Mouse (Mus musculus) MEL (cell line): Measurements from ENCODE around the gene Nelfb. TPM values are rescaled to one million over a fixed set of nuclear protein-coding genes. Genes with fewer than 3 reads are reported as not detected.

ENCODE experiments used
- DNase-seq: peaks from one replicate; pipeline ENCODE4 v3.0.0; 2011; ENCODE audit warnings: low read depth, low spot score
- H3K27ac ChIP-seq: 2 replicates; pipeline ENCODE4 v1.5.1; 2012; ENCODE audit warnings: low read depth, mild to moderate bottlenecking, control low read depth, low read length, moderate library complexity; ENCODE audit not compliant: control insufficient read depth
- H3K27me3 ChIP-seq, 2 experiments: fragments of 150-350 bp in 1 of 2; sonication (generic) in 1 of 2; 2 replicates each; pipeline ENCODE4 v1.6.1; 2012; ENCODE audit warnings: low read length in 2 of 2, mild to moderate bottlenecking in 2 of 2, improper control_type of control experiment in 1 of 2, moderate library complexity in 1 of 2; ENCODE audit not compliant: insufficient read depth in 2 of 2, control insufficient read depth in 1 of 2
- H3K36me3 ChIP-seq, 2 experiments: 2 replicates each; pipeline ENCODE4 v1.6.1; 2012 to 2014; ENCODE audit warnings: low read length in 2 of 2, improper control_type of control experiment in 1 of 2, inconsistent platforms in 1 of 2, mild to moderate bottlenecking in 1 of 2; ENCODE audit not compliant: insufficient read depth in 2 of 2, control insufficient read depth in 1 of 2
- H3K4me1 ChIP-seq, 2 experiments: fragments of 150-350 bp in 1 of 2; sonication (generic) in 1 of 2; 2 replicates each; pipeline ENCODE4 v1.6.1; 2012; ENCODE audit warnings: low read length in 2 of 2, improper control_type of control experiment in 1 of 2, mild to moderate bottlenecking in 1 of 2; ENCODE audit not compliant: insufficient read depth in 2 of 2, control insufficient read depth in 1 of 2
- H3K4me3 ChIP-seq, 2 experiments: fragments of 150-350 bp in 1 of 2; sonication (generic) in 1 of 2; 2 replicates each; pipeline ENCODE4 v1.5.1; 2012; ENCODE audit warnings: low read depth in 2 of 2, low read length in 2 of 2, mild to moderate bottlenecking in 2 of 2, moderate library complexity in 2 of 2, control low read depth in 1 of 2, improper control_type of control experiment in 1 of 2; ENCODE audit not compliant: control insufficient read depth in 1 of 2, insufficient read depth in 1 of 2
- H3K79me2 ChIP-seq: 2 replicates; pipeline ENCODE4 v1.6.1; 2012; ENCODE audit warnings: mild to moderate bottlenecking, low read length, moderate library complexity; ENCODE audit not compliant: control insufficient read depth, poor library complexity, insufficient read depth
- H3K9ac ChIP-seq: 2 replicates; pipeline ENCODE4 v1.6.1; 2012; ENCODE audit warnings: low read depth, mild to moderate bottlenecking, control low read depth, low read length, moderate library complexity; ENCODE audit not compliant: control insufficient read depth, poor library complexity, severe bottlenecking
- H3K9me3 ChIP-seq: fragments of 150-350 bp; sonication (generic); replicated peaks from 2 replicates; pipeline ENCODE4 v1.6.1; 2012; ENCODE audit warnings: mild to moderate bottlenecking, low read length, improper control_type of control experiment, moderate library complexity; ENCODE audit not compliant: insufficient read depth
- BHLHE40 ChIP-seq: IDR thresholded peaks from 2 replicates; pipeline ENCODE4 v1.6.1; 2012; ENCODE audit warnings: low read depth, mild to moderate bottlenecking, inconsistent platforms, low read length, improper control_type of control experiment, borderline replicate concordance
- CHD2 ChIP-seq: IDR thresholded peaks from 2 replicates; pipeline ENCODE4 v1.6.1; 2011; ENCODE audit warnings: low read length, improper control_type of control experiment
- CTCF ChIP-seq, 3 experiments: IDR thresholded peaks in 2 of 3; conservative IDR thresholded peaks in 1 of 3; 2 replicates each; pipeline ENCODE4 v1.5.1; 2011 to 2012; ENCODE audit warnings: low read length in 3 of 3, low read depth in 2 of 3, mild to moderate bottlenecking in 2 of 3, improper control_type of control experiment in 1 of 3, inconsistent platforms in 1 of 3, mixed read lengths in 1 of 3, moderate library complexity in 1 of 3; ENCODE audit not compliant: control insufficient read depth in 1 of 3, insufficient read depth in 1 of 3, poor library complexity in 1 of 3, severe bottlenecking in 1 of 3
- E2F4 ChIP-seq: IDR thresholded peaks from 2 replicates; pipeline ENCODE4 v1.6.1; 2011; ENCODE audit warnings: low read depth, low read length, improper control_type of control experiment, borderline replicate concordance
- ETS1 ChIP-seq: IDR thresholded peaks from 2 replicates; pipeline ENCODE4 v1.6.1; 2012; ENCODE audit warnings: low read depth, mild to moderate bottlenecking, inconsistent platforms, low read length, improper control_type of control experiment, moderate library complexity
- GABPA ChIP-seq: IDR thresholded peaks from 2 replicates; pipeline ENCODE4 v1.6.1; 2012; ENCODE audit warnings: low read depth, mild to moderate bottlenecking, inconsistent platforms, low read length, improper control_type of control experiment, moderate library complexity
- GATA1 ChIP-seq: IDR thresholded peaks from 2 replicates; pipeline ENCODE4 v1.6.1; 2011; ENCODE audit warnings: low read depth, low read length, improper control_type of control experiment
- JUND ChIP-seq: IDR thresholded peaks from 2 replicates; pipeline ENCODE4 v1.6.1; 2011; ENCODE audit warnings: low read depth, mild to moderate bottlenecking, improper control_type of control experiment, low read length
- KAT2A ChIP-seq: conservative IDR thresholded peaks from 2 replicates; pipeline ENCODE4 v1.6.1; 2012; ENCODE audit warnings: low read depth, low read length, improper control_type of control experiment, inconsistent platforms
- MAFK ChIP-seq: IDR thresholded peaks from 2 replicates; pipeline ENCODE4 v1.6.1; 2011; ENCODE audit warnings: low read depth, mild to moderate bottlenecking, low read length, improper control_type of control experiment, borderline replicate concordance
- MEF2A ChIP-seq: IDR thresholded peaks from 2 replicates; pipeline ENCODE4 v1.6.1; 2014; ENCODE audit warnings: low read depth, mild to moderate bottlenecking, inconsistent platforms, low read length, improper control_type of control experiment; ENCODE audit not compliant: poor library complexity, insufficient replicate concordance, severe bottlenecking; ENCODE audit errors: extremely low read depth
- MXI1 ChIP-seq: IDR thresholded peaks from 2 replicates; pipeline ENCODE4 v1.6.1; 2011; ENCODE audit warnings: mild to moderate bottlenecking, low read depth, low read length, improper control_type of control experiment
- MYC ChIP-seq: IDR thresholded peaks from 2 replicates; pipeline ENCODE4 v1.6.1; 2011; ENCODE audit warnings: low read depth, mild to moderate bottlenecking, low read length, improper control_type of control experiment, moderate library complexity
- NELFE ChIP-seq: IDR thresholded peaks from 2 replicates; pipeline ENCODE4 v1.6.1; 2011; ENCODE audit warnings: low read depth, low read length, improper control_type of control experiment
- POLR2AphosphoS5 ChIP-seq: IDR thresholded peaks from 2 replicates; pipeline ENCODE4 v1.6.1; 2012; ENCODE audit warnings: low read depth, borderline replicate concordance, mild to moderate bottlenecking, inconsistent platforms, low read length, moderate library complexity, mixed read lengths
- RAD21 ChIP-seq: IDR thresholded peaks from 2 replicates; pipeline ENCODE4 v1.6.1; 2011; ENCODE audit warnings: mild to moderate bottlenecking, low read depth, low read length, improper control_type of control experiment
- RCOR1 ChIP-seq: IDR thresholded peaks from 2 replicates; pipeline ENCODE4 v1.6.1; 2012; ENCODE audit warnings: low read depth, mild to moderate bottlenecking, inconsistent platforms, low read length, improper control_type of control experiment
- SIN3A ChIP-seq: IDR thresholded peaks from 2 replicates; pipeline ENCODE4 v1.6.1; 2012; ENCODE audit warnings: low read length, improper control_type of control experiment, inconsistent platforms
- SMC3 ChIP-seq: IDR thresholded peaks from 2 replicates; pipeline ENCODE4 v1.6.1; 2011; ENCODE audit warnings: low read depth, low read length, improper control_type of control experiment
- TAL1 ChIP-seq: IDR thresholded peaks from 2 replicates; pipeline ENCODE4 v1.6.1; 2012; ENCODE audit warnings: mild to moderate bottlenecking, inconsistent platforms, low read length, moderate library complexity, mixed read lengths
- TBP ChIP-seq: IDR thresholded peaks from 2 replicates; pipeline ENCODE4 v1.8.0; 2011; ENCODE audit warnings: low read depth, low read length, improper control_type of control experiment
- TCF12 ChIP-seq: IDR thresholded peaks from 2 replicates; pipeline ENCODE4 v1.6.1; 2014; ENCODE audit warnings: low read depth, mild to moderate bottlenecking, inconsistent platforms, low read length, improper control_type of control experiment, moderate library complexity
- UBTF ChIP-seq: IDR thresholded peaks from 2 replicates; pipeline ENCODE4 v1.6.1; 2012; ENCODE audit warnings: low read depth, mild to moderate bottlenecking, inconsistent platforms, low read length, improper control_type of control experiment, moderate library complexity, borderline replicate concordance; ENCODE audit not compliant: insufficient read depth
- USF1 ChIP-seq: IDR thresholded peaks from 2 replicates; pipeline ENCODE4 v1.6.1; 2014; ENCODE audit warnings: low read depth, mild to moderate bottlenecking, inconsistent platforms, low read length, improper control_type of control experiment, moderate library complexity
- USF2 ChIP-seq, 2 experiments: IDR thresholded peaks; 2 replicates each; pipeline ENCODE4 v1.6.1; 2011 to 2012; ENCODE audit warnings: improper control_type of control experiment in 2 of 2, low read length in 2 of 2, borderline replicate concordance in 1 of 2, inconsistent platforms in 1 of 2, low read depth in 1 of 2, mild to moderate bottlenecking in 1 of 2; ENCODE audit not compliant: insufficient read depth in 1 of 2
- ZC3H11A ChIP-seq: IDR thresholded peaks from 2 replicates; pipeline ENCODE4 v1.6.1; 2012; ENCODE audit warnings: low read depth, mild to moderate bottlenecking, inconsistent platforms, low read length, improper control_type of control experiment
- ZKSCAN1 ChIP-seq: IDR thresholded peaks from 2 replicates; pipeline ENCODE4 v1.6.1; 2012; ENCODE audit warnings: low read depth, mild to moderate bottlenecking, inconsistent platforms, low read length, improper control_type of control experiment, moderate library complexity
- ZMIZ1 ChIP-seq: IDR thresholded peaks from 2 replicates; pipeline ENCODE4 v1.6.1; 2012; ENCODE audit warnings: low read depth, mild to moderate bottlenecking, inconsistent platforms, low read length, improper control_type of control experiment, moderate library complexity
- ZNF384 ChIP-seq: IDR thresholded peaks from 2 replicates; pipeline ENCODE4 v1.6.1; 2012; ENCODE audit warnings: low read depth, mild to moderate bottlenecking, inconsistent platforms, low read length, improper control_type of control experiment
- polyA plus RNA-seq, 2 experiments: library from polyadenylated mRNA; stranded (reverse) in 1 of 2; unstranded in 1 of 2; fragments of >175 nt in 1 of 2; fragments of >200 nt in 1 of 2; gene quantifications; 2 replicates each; pipeline versions ENCODE4 v1.2.1 to v1.2.4; 2012; ENCODE audit warnings: low replicate concordance in 2 of 2, low read depth in 1 of 2; ENCODE audit not compliant: insufficient read length in 2 of 2, insufficient read depth in 1 of 2, missing spikeins in 1 of 2
- total RNA-seq: library from RNA; depleted of rRNA; stranded (reverse); fragments of 300-350 nt; gene quantifications from 2 replicates; pipeline ENCODE4 v1.2.3, GENCODE M21; 2012

The Nelfb gene
- total and polyA plus RNA-seq, 3 experiments: 62.9 to 83.5 TPM; not detected in 1

- no peaks in the 10 kb centered on the region for H3K27me3 ChIP-seq
- H3K79me2 ChIP-seq: peaks cover 8% of the 10 kb centered on the region
- no peak overlapping the region for H3K9ac ChIP-seq
- H3K4me3 ChIP-seq: no peak overlapping the region; a peak in 1 of 4 replicates
- peaks cover 0 to 5% of the 10 kb centered on the region in 2 experiments; a peak in 2 of 4 replicates for H3K36me3 ChIP-seq
- TF ChIP-seq POLR2AphosphoS5: no peak
- TF ChIP-seq RAD21: no peak
- no peak for TF ChIP-seq E2F4
- TF ChIP-seq SIN3A: no peak
- no peak for TF ChIP-seq RCOR1
- no peak for TF ChIP-seq TCF12
- no peak for TF ChIP-seq GABPA
- TF ChIP-seq ZKSCAN1: no peak
- TF ChIP-seq ETS1: no peak
- TF ChIP-seq MYC: no peak
- no peak for TF ChIP-seq USF1
- TF ChIP-seq UBTF: no peak
- TF ChIP-seq NELFE: no peak
- no peak for TF ChIP-seq MAFK
- no peak for TF ChIP-seq KAT2A
- H3K4me1 ChIP-seq: peaks cover 1 to 11% of the 10 kb centered on the region in 2 experiments; a peak in 3 of 4 replicates
- no peaks in the 10 kb centered on the region for H3K9me3 ChIP-seq
- DNase-seq: no peak
- H3K27ac ChIP-seq: no peak overlapping the region
These were observed 28.0 kb downstream of the Nelfb start for GRCm38 (mm10) chr2:25183336-25183735.

GRCm38 (mm10) chr2:25182664-25183063 is 28.6 kb downstream of the Nelfb start:
- DNase-seq: peak; percentile 74
- peaks cover 1 to 11% of the 10 kb centered on the region in 2 experiments; a peak in 3 of 4 replicates for H3K4me1 ChIP-seq
- H3K79me2 ChIP-seq: peaks cover 8% of the 10 kb centered on the region
- H3K36me3 ChIP-seq: peaks cover 0 to 5% of the 10 kb centered on the region in 2 experiments; a peak in 2 of 4 replicates
- H3K4me3 ChIP-seq: peak overlapping the region; percentile 47 to 99
- no peaks in the 10 kb centered on the region for H3K27me3 ChIP-seq
- peak overlapping the region; percentile 90 for H3K9ac ChIP-seq
- no peaks in the 10 kb centered on the region for H3K9me3 ChIP-seq
- H3K27ac ChIP-seq: no peak overlapping the region
- TF ChIP-seq MEF2A (no peak), ZNF384 (no peak), RAD21 (no peak), E2F4 (no peak), USF1 (no peak), TAL1 (no peak), NELFE (peak; percentile 16; the same call in 1 of the 2 replicates), MYC (no peak), RCOR1 (0 out of 2 replicates have a peak, but pooled peaks have one; percentile 32), CHD2 (no peak; the same call in 1 of the 2 replicates), ZC3H11A (no peak), GATA1 (no peak), JUND (no peak), TBP (peak; percentile 42; the same call in 1 of the 2 replicates), MAFK (no peak), KAT2A (no peak), TCF12 (no peak), SMC3 (no peak), CTCF (IDR thresholded peaks at IDR 0.05 in 2 of 3, conservative IDR thresholded peaks at IDR 0.05 in 1 of 3; ENCODE audit: control insufficient read depth in 1 of 3, insufficient read depth in 1 of 3, low read depth in 2 of 3, low read length in 3 of 3, poor library complexity in 1 of 3, severe bottlenecking in 1 of 3) (no peak), ZMIZ1 (no peak), USF2 (IDR thresholded peaks at IDR 0.05; ENCODE audit: borderline replicate concordance in 1 of 2, insufficient read depth in 1 of 2, low read depth in 1 of 2, low read length in 2 of 2) (no peak), SIN3A (peak; percentile 71), ETS1 (no peak), BHLHE40 (no peak), MXI1 (no peak)
